Mouse (Mus musculus) heart, postnatal 4 days (tissue): ENCODE results near the gene AY761184. TPM values are rescaled to one million over a fixed set of nuclear protein-coding genes. Genes with fewer than 3 reads are reported as not detected.
"Not testable (repeated sequence)": the region's sequence is repeated elsewhere in the genome, so short reads cannot be mapped to it uniquely, and the experiment has no call there.

Experiments used
- DNase-seq: peaks from one replicate; pipeline ENCODE4 v3.0.0; 2021
- total RNA-seq, 2 experiments: library from RNA; stranded (reverse); gene quantifications; 2 replicates each; pipeline ENCODE4 v1.2.3; 2021

Gene AY761184
- total RNA-seq = not detected

DNA sequence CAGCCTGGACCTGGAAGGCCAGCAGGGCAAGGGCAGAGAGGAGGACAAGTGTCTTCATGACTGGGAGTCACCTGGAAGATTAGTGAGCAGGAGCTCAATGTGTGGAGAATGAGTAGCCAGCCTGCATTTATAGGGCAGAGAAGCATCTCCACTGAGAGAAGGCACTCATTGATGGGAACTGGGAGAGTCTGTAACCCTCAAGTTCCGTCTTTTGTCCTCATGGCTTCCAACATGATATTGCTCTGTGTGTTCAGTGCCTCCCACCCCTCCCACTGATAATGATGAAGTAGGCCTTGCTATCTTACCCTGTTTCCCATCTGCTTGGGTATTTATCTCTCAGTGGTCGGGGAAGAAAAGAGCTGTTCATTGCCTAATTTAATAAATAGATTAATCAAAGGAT, at the start of gene AY761184:
TSS of gene AY761184 (minus strand) at position 101 of the 400 bp plus-strand sequence.
- DNase-seq = not testable (repeated sequence)

DNA sequence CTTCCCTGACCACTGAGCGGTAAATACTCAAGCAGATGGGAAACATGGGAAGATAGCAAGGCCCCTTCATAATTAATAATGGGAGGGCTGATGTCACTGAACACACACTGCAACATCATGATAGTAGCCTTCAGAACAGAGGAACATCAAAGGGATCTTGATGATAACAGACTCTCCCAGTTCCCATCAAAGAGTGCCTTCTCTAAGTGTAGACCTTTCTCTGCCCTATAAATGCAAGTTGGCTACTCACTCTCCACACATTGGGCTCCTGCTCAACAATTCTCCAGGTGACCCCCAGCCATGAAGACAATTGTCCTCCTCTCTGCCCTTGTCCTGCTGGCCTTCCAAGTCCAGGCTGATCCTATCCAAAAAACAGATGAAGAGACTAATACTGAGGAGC, 37.9 kb downstream of the AY761184 start, which contains the start of gene Defa34:
TSS of gene Defa34 (plus strand) at position 301 of the 400 bp plus-strand sequence.
- DNase-seq = not testable (repeated sequence)

DNA sequence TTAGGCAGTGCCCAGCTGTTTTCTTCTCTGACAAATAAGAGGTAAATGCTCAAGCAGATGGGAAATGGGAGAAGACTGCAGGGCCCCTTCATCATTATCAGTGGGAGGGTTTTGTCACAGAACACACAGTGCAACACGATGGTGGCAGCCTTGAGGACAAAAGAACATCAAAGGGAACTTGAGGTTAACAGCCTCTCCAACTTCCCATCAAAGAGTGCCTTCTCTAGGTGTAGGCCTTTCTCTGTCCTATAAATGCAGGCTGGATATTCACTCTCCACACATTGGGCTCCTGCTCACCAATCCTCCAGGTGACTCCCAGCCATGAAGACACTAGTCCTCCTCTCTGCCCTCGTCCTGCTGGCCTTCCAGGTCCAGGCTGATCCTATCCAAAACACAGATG, 48.0 kb downstream of the AY761184 start, which contains the start of gene Defa17:
TSS of gene Defa17 (plus strand) at position 301 of the 400 bp plus-strand sequence.
- not testable (repeated sequence) for DNase-seq

Other genes with a start within 250 kb of the AY761184 start
- gene Gm7849, start 247.1 kb downstream of the AY761184 start, total RNA-seq = not detected
- gene Defa20, start 194.4 kb downstream of the AY761184 start, total RNA-seq = not detected
- not detected for gene Defa32, start 174.6 kb downstream of the AY761184 start, total RNA-seq
- not detected for gene Defa37, start 138.3 kb downstream of the AY761184 start, total RNA-seq
- not detected for gene Defa28, start 120.6 kb downstream of the AY761184 start, total RNA-seq
- not detected for gene Gm7861, start 109.1 kb downstream of the AY761184 start, total RNA-seq
- gene Defa26, start 85.5 kb downstream of the AY761184 start, total RNA-seq = not detected
- not detected for gene Defa17, start 47.9 kb downstream of the AY761184 start, total RNA-seq
- gene Defa34, start 37.8 kb downstream of the AY761184 start, total RNA-seq = not detected
- gene Defa24, start 30.8 kb upstream of the AY761184 start, total RNA-seq = not detected
- gene Defb50, start 119.9 kb upstream of the AY761184 start, total RNA-seq = not detected
- gene Defb2, start 136.3 kb upstream of the AY761184 start, total RNA-seq = not detected
- not detected for gene Defb10, start 155.3 kb upstream of the AY761184 start, total RNA-seq
- gene Defb9, start 181.8 kb upstream of the AY761184 start, total RNA-seq = not detected
- not detected for gene Defb11, start 202.8 kb upstream of the AY761184 start, total RNA-seq
- gene Defb15, start 229.1 kb upstream of the AY761184 start, total RNA-seq = not detected
- gene Defb35, start 234.7 kb upstream of the AY761184 start, total RNA-seq = not detected
- gene Defb13, start 243.1 kb upstream of the AY761184 start, total RNA-seq = not detected